Mouse (Mus musculus) spleen, adult 2 months (tissue): ENCODE data around the gene C2cd2l. TPM values are rescaled to one million over a fixed set of nuclear protein-coding genes. Genes with fewer than 3 reads are reported as not detected.

ENCODE experiments used
- DNase-seq, 2 experiments: peaks; one replicate each; pipeline versions ENCODE4 v3.0.0 to v3.0.0-alpha.2; 2012 to 2021; ENCODE audit warnings: low spot score in 2 of 2, low read depth in 1 of 2
- H3K27ac ChIP-seq: fragments of 200-500 bp; 2 replicates; pipeline ENCODE4 v1.5.1; 2012; ENCODE audit warnings: low read length, inconsistent platforms; ENCODE audit not compliant: insufficient read depth
- H3K27me3 ChIP-seq: fragments of 200-500 bp; 2 replicates; pipeline ENCODE4 v1.6.1; 2012; ENCODE audit warnings: mild to moderate bottlenecking, moderate library complexity, low read length, inconsistent platforms; ENCODE audit not compliant: control insufficient read depth, insufficient read depth
- H3K36me3 ChIP-seq: fragments of 200-500 bp; 2 replicates; pipeline ENCODE4 v1.6.1; 2012; ENCODE audit warnings: mild to moderate bottlenecking, low read length, inconsistent platforms; ENCODE audit not compliant: control insufficient read depth, insufficient read depth
- H3K4me1 ChIP-seq: fragments of 200-500 bp; 2 replicates; pipeline ENCODE4 v1.6.1; 2011; ENCODE audit warnings: inconsistent platforms; ENCODE audit not compliant: control insufficient read depth, insufficient read depth, insufficient read length
- H3K4me3 ChIP-seq: fragments of 200-500 bp; 2 replicates; pipeline ENCODE4 v1.5.1; 2011; ENCODE audit warnings: mild to moderate bottlenecking, inconsistent platforms; ENCODE audit not compliant: insufficient read depth, insufficient read length; ENCODE audit errors: extremely low read depth
- CTCF ChIP-seq: fragments of 200-500 bp; IDR thresholded peaks from 2 replicates; pipeline ENCODE4 v1.5.1; 2011; ENCODE audit warnings: mild to moderate bottlenecking, inconsistent platforms; ENCODE audit not compliant: insufficient read depth, insufficient read length, insufficient replicate concordance; ENCODE audit errors: extremely low read depth
- POLR2A ChIP-seq: fragments of 200-500 bp; IDR thresholded peaks from 2 replicates; pipeline ENCODE4 v1.6.1; 2011; ENCODE audit warnings: low read depth, low read length, inconsistent platforms
- WGBS: fragments of 180-500 bp; shearing (Covaris S2); methylation state at CpG from one replicate; pipeline ENCODE4 v1.1.7; 2018; 5-methylcytosine and 5-hydroxymethylcytosine counted together
- polyA plus RNA-seq: library from polyadenylated mRNA; depleted of rRNA; stranded (reverse); fragments of >200 nt; gene quantifications from 2 replicates; pipeline ENCODE4 v1.2.3, GENCODE M21; 2012

C2cd2l gene
- polyA plus RNA-seq, 1 experiment = 28.0 TPM

- Histone ChIP-seq H3K27me3 (no peaks in the 10 kb centered on the region), H3K4me1 (peaks cover 6% of the 10 kb centered on the region), H3K27ac (no peak overlapping the region), H3K4me3 (no peak overlapping the region), H3K36me3 (peaks cover 31% of the 10 kb centered on the region)
- no peak for TF ChIP-seq CTCF
- no peak for TF ChIP-seq POLR2A
- no peak for DNase-seq
- WGBS = 98% methylated on average over 18 of the region's 18 CpGs
These were observed 5.2 kb downstream of the C2cd2l start for GRCm38 (mm10) chr9:44314910-44315309.

- TF ChIP-seq CTCF = no peak
- no peak for TF ChIP-seq POLR2A
- no peak overlapping the region for H3K27ac ChIP-seq
- H3K4me1 ChIP-seq = peaks cover 3% of the 10 kb centered on the region
- no peak overlapping the region for H3K4me3 ChIP-seq
- H3K36me3 ChIP-seq = peaks cover 31% of the 10 kb centered on the region
- 94% methylated on average over 4 of the region's 4 CpGs for WGBS
- no peak for DNase-seq
- H3K27me3 ChIP-seq = no peaks in the 10 kb centered on the region
These were observed 5.9 kb downstream of the C2cd2l start for GRCm38 (mm10) chr9:44314257-44314547.

GRCm38 (mm10) chr9:44313476-44314256, 6.4 kb downstream of the C2cd2l start:
- DNase-seq = no peak
- no peak overlapping the region for H3K4me3 ChIP-seq
- H3K36me3 ChIP-seq = peaks cover 31% of the 10 kb centered on the region
- peaks cover 2% of the 10 kb centered on the region for H3K4me1 ChIP-seq
- WGBS = 96% methylated on average over 19 of the region's 19 CpGs
- H3K27ac ChIP-seq = no peak overlapping the region
- H3K27me3 ChIP-seq = no peaks in the 10 kb centered on the region
- TF ChIP-seq POLR2A = no peak
- no peak for TF ChIP-seq CTCF

GRCm38 (mm10) chr9:44311136-44312134, 8.7 kb downstream of the C2cd2l start:
- no peaks in the 10 kb centered on the region for H3K27me3 ChIP-seq
- H3K36me3 ChIP-seq = peaks cover 31% of the 10 kb centered on the region
- peaks cover 4% of the 10 kb centered on the region; the same call in 1 of the 2 replicates for H3K4me1 ChIP-seq
- 66% methylated on average over 27 of the region's 27 CpGs for WGBS
- DNase-seq = no peak
- TF ChIP-seq POLR2A (no peak), CTCF (no peak)
- no peak overlapping the region for H3K27ac ChIP-seq
- H3K4me3 ChIP-seq = no peak overlapping the region

GRCm38 (mm10) chr9:44310750-44311135, 9.3 kb downstream of the C2cd2l start:
- H3K4me1 ChIP-seq = peaks cover 4% of the 10 kb centered on the region; the same call in 1 of the 2 replicates
- H3K4me3 ChIP-seq = no peak overlapping the region
- H3K27ac ChIP-seq = no peak overlapping the region
- no peak for DNase-seq
- no peak for TF ChIP-seq CTCF
- no peak for TF ChIP-seq POLR2A
- H3K27me3 ChIP-seq = no peaks in the 10 kb centered on the region
- 78% methylated on average over 10 of the region's 10 CpGs for WGBS
- H3K36me3 ChIP-seq = peaks cover 25% of the 10 kb centered on the region

- Histone ChIP-seq H3K36me3 (peaks cover 17% of the 10 kb centered on the region), H3K27ac (no peak overlapping the region), H3K4me3 (no peak overlapping the region), H3K4me1 (peaks cover 4% of the 10 kb centered on the region; the same call in 1 of the 2 replicates), H3K27me3 (no peaks in the 10 kb centered on the region)
- DNase-seq = no peak
- no peak for TF ChIP-seq CTCF
- no peak for TF ChIP-seq POLR2A
- 86% methylated on average over 3 of the region's 3 CpGs for whole genome bisulfite sequencing
These were observed 10.3 kb downstream of the C2cd2l start for GRCm38 (mm10) chr9:44309756-44310155.
